Mouse (Mus musculus) spleen, adult 12 weeks (tissue): ENCODE data around the gene Crocc2.

Experiments used
- DNase-seq: peaks from one replicate; pipeline ENCODE4 v3.0.0; 2022; ENCODE audit warnings: low spot score

Crocc2 gene

DNA sequence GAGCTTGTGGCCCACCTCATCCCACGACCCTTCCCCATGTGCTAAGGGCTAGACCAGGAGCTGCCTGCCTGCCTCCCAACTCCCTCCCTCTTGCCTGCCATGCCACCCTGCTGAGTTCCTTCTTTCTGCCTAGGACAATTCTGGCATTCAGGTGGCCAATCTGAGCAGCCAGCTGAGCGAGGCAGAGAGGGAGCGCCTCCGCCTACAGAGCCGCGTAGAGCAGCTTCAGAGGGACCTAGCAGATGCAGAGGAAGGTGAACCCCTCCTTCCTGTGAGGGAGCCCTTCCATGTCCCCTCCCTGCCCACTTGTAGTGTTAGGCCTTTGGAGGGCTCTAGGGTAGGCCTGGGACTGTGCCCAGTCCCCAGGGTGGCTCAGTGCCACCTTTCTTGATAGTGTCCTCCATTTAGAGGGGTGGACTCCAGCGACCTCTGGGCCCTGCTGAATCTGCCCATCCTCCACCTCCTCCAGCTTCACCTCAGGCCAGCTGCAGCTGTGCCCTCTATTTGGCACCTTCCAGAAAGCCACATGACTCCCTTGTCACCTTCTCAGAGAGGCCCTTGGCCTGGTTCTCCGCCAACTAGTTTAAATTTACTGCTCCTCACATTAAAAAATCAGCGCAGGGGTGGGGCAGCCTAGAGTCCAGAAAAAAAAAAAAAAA lies 48.4 kb downstream of the Crocc2 start:
- no peak for DNase-seq

DNA sequence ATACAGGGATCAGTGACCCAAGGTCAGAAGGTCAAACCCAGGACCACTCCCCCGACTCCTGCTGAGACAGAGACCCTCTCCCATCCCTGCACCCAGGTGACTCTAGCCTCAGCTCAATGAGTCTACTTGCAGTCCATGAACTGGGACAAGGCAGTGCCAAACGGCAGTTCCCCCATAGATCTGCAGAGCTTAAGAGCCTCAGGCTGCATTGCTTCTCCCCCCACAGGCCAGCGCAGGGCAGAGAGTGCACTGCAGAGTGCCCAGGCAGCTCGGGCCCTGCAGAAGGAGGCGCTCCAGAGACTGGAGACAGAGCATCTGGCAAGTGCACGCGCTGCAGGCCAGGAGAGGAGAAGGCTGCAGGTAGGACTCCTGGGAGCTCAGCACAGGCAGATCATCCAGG lies 49.0 kb downstream of the Crocc2 start:
- no peak for DNase-seq

DNA sequence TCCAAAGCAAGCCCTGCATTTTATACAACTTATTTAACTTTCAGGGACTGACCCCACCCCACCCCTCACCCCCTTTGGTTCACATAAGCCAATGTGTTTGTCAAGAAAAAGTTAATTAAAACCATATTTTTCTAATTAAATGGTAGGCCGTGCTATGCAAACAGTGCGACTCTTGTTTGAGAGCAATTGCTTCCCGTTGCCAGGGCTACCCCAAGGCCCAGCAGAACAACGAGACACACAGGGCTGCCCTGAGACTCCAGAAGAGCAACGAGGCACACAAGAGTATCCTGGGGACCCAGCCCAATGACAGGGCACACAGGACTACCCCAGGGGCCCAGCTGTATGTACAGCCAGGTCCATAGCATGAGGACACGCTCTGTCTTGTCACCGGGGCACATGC lies 52.3 kb downstream of the Crocc2 start:
- DNase-seq, result no peak

DNA sequence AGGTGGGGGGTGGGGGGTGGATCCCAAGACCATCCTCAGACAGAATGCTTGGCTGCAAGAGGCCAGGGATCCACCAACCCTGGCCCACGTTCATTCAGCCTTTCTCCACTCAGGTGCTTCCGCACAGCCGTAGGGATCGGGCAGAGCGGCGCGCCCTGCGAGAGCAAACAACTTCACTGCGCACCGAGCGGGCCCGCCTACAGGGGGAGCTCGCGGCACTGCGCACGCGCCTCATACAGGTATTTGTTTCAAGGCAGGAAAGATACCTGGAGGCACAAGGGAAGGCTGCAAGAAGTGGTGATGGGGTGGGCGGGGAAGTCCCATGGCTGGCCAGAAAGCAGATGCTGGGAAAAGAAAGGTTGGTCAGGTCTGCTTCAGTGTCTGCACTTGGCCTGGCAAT lies 55.4 kb downstream of the Crocc2 start:
- DNase-seq, result peak; percentile 13

DNA sequence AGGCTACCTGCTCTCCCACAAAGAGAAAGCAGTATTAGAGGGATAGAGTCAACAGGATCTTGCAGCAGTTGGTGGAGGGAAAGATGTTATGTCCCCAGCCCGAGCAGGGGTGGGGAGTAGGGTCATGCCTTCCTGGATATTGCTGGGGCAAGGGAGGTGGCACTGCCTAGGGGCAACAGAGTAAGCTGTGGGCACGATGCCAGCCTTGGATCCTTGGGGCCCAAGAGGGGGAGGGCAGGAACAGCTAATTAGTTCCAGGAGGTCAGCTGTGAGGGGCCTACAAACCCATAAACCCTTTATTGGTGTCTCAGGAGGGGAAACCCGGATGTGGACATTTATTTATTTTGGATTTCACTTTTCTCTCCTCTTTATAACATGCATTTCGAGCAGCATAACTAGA lies 56.7 kb downstream of the Crocc2 start:
- no peak for DNase-seq

DNA sequence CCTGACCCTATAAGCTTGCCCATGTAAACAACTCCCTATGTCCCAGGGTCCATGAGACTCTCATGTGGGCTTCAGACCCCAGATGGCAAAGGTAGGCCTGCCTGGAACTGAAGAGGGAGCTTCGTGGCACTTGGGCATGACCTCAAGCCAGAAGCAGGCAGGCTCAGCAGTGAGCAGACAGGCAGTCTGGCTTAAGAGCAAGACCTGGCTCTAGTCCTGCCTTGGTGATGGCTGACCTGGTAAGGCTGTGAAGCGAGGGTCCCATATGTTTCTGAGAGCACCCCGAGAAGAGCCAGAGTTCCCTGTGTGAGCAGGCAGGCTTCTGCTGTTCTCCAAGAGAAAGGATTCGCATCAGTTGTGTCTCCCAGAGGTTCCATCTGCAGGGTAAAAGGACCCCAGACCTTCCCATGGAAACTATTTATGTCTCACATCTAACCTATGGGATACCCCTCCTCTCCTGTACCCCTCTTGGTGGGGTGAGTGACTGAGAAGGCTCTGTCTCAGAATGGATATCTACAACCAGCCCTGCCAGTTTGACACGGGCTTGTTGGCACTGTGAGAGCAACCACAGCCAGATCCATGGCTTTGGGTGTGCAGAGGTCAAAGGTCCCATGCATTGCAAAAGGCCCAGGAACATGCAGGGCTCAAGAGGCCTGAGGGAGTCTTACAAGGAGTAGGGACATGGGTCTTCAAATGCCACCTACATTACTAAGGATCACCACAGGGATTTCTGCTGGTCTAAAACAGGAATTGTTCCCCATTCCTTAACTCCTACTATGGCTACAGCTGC lies 57.4 kb downstream of the Crocc2 start:
- DNase-seq, result no peak

DNA sequence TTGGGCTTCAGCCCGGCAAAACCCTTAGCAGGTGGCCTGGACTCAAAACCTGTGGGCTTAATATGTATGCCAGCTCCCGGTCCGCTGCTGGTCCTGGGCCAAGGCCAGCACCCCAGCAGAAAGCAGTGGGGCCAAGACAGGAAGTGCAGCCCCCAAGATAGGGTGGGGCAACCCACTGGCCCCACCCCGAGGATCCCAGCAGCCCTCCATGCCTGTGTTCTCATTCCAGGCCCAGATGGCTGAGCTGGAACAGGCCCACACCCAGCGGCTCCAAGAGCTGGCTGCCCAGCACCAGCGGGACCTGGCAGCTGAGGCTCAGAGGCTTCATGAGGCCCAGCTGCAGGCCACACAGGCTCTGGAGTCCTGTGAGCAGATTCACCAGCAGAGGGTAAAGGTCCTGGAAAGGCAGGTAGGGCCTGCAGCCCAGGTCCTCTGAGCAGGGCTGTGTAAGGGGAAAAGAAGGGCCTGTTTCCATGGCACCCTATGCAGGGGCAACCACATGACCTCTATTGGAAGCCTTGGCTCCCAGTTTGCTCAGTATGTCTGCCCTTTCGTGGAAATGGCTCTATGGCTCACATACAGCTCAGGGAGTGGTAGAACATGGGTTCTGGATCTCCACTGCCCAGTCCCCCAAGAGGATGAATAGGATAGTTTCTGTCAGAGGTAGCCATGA lies 58.9 kb downstream of the Crocc2 start:
- DNase-seq, result no peak

DNA sequence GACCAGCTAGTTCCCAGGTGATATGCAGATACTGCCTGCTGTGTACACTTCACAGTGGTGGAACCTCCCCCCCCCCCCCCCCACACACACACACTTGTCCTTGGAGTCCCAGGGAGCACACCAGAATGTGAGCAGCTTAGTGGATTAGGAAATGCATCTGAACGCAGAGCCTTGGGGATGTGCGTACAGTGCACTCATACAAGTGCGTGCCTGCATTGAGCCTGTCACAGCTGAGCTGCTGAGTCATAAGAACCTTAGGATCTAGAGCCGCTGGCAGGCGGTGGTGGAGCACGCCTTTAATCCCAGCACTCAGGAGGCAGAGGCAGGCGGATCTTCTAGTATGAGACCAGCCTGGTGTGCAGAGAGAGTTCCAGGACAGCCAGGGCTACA lies 59.4 kb downstream of the Crocc2 start:
- no peak for DNase-seq

DNA sequence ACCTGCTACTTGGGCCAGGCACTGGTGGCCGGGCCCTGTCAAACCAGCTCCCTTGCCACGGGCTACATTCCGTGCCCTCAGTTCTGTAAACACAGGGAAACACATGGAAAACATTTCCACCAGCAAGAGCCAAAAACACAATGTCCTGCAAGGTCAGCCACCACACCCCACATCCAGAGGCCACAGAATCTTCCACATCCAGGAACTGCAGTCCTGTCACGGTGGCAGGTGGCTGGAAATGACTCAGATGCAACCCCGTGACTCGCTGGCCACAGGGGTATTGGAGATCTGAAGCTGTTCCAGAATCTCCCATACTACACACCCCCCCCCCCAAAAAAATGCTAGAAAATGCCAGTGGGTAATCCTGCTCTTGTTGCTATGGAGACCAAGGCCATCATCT lies 60.7 kb downstream of the Crocc2 start:
- DNase-seq, result no peak

DNA sequence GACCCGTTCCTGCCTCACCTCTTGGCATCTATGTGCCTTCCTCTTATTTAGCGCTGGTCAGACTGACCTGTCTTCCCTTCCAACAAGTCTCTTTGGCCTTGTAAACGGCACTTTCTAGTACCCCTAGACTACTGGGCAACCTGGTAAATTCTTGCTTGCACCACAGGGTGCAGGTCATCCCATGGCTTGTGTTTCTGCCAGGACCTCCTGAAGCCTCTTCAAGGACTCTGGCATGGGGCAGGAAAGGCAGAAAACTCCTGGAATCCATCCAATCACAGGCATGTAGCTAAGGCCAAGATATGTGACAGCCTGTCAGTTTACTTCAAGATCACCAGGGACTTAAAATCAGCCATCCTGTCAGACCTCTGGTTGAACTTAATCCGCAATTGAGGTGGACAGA lies 61.1 kb downstream of the Crocc2 start:
- no peak for DNase-seq

DNA sequence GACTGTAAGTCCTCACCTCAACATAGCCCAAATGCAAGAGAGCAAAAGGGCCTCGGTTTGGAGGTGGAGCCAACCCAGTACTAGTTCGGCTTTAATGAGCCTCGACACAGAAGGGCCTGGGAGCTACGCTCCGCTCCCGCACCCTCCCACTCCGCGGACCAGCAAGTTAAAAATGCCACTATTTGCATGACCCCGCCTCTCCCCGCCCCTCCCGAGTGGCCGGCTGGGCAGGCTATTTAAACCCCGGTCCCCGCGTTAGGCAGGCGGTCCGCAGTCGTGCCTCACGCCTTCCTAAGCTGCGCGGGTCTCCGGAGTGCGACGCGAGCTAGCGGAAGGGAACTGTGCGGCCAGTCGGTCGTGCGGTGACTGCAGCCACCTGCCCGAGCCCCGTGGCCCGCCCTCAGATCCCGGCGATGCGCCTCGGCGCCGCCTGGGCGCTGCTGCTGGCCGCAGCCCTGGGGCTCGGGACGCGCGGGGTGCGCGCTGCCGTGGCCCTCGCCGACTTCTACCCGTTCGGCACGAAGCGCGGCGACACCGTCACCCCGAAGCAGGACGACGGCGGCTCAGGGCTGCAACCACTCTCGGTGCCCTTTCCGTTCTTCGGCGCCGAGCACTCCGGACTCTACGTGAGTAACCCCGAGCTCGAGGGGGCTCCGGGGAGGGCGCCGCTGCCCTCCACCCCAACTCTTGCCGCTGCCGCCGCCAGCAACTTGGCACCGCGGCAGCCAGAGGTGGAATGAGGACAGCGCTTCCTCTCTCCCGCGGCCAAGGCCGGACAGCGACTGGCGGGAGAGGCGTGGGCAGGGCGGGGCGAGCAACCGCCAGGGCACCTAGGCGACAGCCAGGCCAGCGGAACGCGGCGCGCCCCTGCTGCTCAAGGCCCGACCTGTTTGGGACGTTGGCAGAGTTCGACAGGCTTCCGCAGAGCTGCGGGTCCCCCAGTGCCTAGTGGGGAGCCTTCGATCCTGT lies 67.3 kb downstream of the Crocc2 start, which contains the start of gene Sned1:
TSS of gene Sned1 (plus strand) at position 266 of the 969 bp plus-strand sequence.
- peak; percentile 14 for DNase-seq

DNA sequence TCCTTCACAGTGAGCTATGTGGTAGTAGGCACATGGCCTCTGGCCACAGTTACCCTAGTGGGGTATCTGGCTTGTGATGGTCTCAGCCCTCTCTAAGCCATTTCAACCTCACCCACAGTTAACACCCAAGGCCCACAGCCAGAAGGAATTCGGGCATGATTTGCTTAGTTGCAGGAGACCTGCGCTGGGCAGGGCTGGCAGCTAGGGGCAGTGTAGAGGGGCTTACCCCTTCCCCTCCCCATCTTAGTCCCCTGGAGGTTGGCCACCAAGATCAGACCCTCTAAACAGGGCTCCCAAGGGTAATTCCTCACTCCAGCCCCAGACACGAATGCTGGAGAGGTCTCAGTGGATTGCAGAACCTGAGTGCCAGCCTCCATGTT lies 68.0 kb downstream of the Crocc2 start:
- no peak for DNase-seq

DNA sequence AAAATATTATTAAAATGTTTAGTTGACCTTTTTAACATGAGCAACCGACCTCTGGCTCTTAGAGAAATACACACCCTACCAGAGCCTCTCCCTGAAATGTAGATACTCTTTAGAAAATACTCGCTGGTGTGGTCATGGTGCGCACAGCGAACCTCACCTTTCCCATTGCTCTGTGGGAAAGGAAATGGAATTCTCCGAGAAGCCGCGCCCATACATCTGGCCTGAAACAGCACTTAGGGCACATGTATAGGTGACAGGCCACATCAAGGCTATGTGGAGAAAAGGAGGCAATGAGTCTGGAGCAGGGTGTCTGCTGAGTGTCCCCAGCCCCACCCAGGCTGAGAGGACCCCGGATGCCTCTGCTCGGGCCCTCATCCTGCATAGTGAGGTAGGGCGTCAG lies 69.2 kb downstream of the Crocc2 start:
- DNase-seq, result no peak

DNA sequence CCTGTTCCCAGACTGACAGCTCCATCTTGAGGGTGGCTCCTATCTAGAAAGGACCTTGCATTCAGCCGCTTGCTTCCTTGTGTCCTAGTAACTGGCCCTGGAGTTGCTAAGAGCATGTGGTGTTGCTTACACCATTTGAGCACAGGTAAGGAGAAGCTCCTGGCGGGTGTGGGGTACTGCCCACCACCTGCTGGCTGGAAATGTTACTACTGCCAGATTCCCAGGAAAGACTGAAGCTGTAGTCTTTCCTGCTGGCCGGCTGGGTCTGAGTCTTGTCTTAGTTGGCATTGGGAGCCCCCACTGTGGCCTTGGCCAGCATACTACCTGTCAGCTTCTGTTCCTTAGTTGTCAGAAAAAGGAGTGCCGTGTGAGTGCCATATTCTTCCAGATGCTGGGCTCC lies 69.7 kb downstream of the Crocc2 start:
- DNase-seq, result no peak

DNA sequence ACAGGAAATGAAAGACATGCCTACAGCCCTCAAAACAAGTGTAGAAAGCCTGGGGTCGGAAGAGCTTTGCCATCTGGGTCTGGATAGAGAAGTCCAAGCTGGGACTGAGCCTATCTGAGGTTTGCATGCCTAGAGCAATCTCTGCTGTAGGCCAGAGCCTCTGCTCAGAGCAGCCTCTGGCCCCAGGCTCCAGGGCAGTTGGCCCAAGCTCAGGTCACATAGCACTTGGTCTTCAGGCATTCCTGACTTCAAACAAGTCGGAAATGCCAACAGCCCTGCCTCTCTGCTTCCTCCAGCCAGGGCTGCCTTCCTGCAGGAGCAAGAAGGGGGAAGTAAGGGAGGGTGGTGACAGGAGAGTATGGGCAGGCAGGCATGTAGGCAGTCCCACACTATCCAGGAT lies 77.4 kb downstream of the Crocc2 start:
- DNase-seq, result no peak

DNA sequence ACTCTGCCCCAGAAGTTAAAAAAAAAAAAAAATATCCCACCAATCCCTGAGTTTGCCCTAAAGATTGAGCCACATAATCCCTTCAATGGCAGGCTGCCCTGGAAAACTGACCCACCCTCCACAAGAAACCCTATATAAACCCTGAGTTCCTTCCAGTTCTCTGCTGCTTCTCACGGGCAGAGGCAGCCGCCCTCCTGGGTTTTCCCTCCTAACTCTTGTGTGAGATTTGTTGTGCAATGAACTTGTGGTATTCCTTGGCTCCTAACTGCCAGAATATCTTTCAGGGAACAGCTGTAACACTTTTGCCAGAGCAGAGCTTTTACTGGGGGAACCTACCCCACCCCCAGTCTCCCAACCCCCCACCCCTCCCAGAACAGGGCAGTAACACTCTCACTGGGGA lies 84.1 kb downstream of the Crocc2 start:
- no peak for DNase-seq

DNA sequence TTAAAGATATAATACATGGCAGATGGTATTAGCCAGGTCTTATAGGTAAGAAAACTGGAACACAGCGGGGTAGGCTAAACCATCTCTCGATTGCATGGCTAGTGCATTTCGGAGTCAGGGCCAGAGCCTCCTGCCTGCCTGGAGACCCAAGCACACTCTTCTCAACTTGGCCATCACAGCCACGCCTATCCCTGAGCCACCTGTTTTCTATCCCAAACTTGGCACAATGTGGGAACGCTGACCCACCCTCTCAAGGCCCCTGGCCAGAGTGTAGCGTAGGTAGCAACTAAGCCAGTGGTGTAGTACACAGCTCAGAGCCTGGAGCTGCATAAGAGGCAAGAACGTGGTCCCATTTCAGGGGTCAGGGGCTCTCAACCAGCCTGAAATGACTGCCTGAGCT lies 87.2 kb downstream of the Crocc2 start:
- no peak for DNase-seq

DNA sequence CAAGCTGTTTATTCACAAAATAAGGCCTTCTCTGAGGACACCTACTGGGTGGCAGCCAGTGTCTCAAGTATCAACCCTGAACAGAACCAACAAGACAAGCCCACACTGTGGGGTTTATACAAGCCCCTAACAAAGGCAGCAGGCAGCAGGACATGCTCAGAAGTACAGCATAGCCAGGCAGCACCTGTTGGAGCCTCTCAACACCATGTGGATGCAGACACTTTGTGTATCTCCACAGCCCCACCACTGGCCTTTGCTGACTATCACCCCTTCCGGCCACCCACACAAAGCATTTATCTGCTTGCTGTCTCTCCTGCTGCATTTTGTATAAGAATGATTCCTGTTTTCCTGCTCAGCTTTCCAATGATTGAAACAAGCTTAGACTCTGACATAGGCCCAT lies 89.0 kb downstream of the Crocc2 start:
- no peak for DNase-seq

DNA sequence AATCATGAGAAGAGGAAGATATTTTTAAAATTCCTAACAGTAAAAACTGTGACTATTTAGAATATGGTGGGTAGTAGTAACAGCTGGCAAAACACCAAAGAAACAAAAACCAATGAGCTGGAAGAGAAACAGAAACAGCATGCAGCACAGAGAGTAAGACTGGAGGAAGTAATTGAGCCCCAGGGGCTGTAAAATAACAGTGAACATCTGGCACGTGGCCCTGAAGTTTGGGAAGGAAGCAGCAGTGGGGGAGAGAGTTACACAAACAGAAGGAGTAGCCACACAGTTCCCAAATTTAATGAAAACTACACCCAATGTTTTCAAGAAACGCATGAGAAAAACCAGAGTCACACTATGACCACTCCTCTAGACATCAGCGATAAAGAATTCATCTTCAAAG lies 98.7 kb downstream of the Crocc2 start:
- DNase-seq, result no peak

DNA sequence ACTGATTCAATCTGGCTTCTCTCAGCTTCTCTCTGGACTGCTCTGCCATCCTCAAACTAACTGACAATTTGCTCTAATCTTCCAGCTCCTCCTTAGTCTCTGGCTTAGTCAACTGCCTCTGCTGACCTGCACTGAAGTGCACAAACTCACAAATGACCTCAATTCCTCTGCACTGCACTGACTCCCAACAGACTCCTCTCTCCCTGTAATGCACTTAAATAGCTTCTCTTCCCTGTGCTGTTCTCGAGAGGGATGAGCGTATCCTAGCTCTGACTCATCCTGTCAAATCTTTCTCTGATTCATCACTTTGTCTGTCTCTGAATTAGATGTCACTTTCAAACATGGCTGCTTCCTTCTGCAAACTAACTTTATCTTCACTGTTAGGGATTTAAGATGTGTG lies 99.7 kb downstream of the Crocc2 start:
- no peak for DNase-seq

DNA sequence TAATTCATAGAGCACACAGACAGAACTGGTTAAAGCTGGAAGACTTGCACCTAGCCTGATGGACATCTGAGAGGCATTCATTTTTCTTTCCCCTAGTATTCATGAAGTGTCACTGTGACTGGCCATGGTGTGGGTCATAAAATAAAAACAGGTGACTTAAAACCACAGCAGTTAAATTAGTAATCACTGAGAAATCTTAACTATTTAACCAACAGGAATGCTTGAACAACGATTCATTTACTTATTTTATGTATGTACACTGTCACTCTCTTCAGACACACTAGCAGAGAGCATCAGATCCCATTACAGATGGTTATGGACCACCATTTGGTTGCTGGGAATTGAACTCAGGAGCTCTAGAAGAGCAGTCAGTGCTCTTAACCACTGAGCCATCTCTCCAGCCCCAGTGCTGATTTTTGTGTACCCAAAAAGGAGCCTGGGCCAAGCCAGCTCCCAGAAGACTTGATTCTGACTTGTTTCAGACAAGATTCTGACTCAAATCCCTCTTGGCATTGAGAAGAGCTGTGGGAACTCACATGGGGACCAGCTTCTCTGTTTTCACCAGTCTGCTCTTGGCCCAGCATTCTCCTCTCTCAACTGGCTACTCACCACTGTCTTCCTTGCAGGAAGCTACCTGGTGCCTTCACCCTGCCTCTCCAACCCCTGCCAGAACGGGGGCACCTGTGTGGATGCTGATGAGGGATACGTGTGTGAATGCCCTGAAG lies 102.2 kb downstream of the Crocc2 start:
- no peak for DNase-seq

DNA sequence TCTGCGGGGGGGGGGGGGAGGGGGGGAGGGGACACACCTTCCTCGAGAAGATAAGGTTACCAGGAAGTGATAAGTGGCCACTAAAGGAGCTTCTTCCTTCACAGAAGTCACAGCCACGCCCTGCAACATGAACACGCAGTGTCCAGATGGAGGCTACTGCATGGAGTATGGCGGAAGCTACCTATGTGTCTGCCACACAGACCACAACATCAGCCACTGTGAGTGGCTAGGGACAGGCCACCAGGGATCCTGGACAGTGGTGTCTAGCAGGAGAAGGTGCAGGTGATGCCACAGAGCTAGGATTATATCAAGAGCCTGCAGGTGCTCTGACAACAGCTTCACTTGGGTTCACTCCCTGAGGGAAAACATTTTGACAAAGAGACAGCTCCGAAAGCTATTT lies 103.2 kb downstream of the Crocc2 start:
- DNase-seq, result no peak
